Mouse (Mus musculus): Measurements from ENCODE around the gene Cog6. TPM values are rescaled to one million over a fixed set of nuclear protein-coding genes. Genes with fewer than 3 reads are reported as not detected.
A peak's percentile ranks its signal among the peaks of the same experiment; 100 is the strongest.
"Not testable (repeated sequence)": the region's sequence is repeated elsewhere in the genome, so short reads cannot be mapped to it uniquely, and the experiment has no call there.

Cog6 gene
- total and polyA plus RNA-seq, 3 experiments, result 15.6 to 25.8 (median 18.4) TPM

- no peaks in the 10 kb centered on the region for H3K79me2 ChIP-seq (replicated peaks; ENCODE audit: control insufficient read depth, extremely low read depth, insufficient read depth, poor library complexity, severe bottlenecking)
- in situ Hi-C loops (cut with MboI; ENCODE audit: low pct_ligation_motif_present, low pct_unique_long_range_greater_than_20kb, low sequenced_read_pairs), result no loop called here
- H3K9me3 ChIP-seq (replicated peaks; ENCODE audit: low read length), result no peaks in the 10 kb centered on the region
- dilution Hi-C loops (cut with MboI; ENCODE audit: extremely low pct_ligation_motif_present, extremely low pct_unique_long_range_greater_than_20kb, low sequenced_read_pairs), result no loop called here
- no peaks in the 10 kb centered on the region for H3K4me1 ChIP-seq (ENCODE audit: control insufficient read depth in 1 of 2, insufficient read depth in 2 of 2)
- no peak overlapping the region for H3K4me2 ChIP-seq (ENCODE audit: insufficient read depth, low read depth, poor library complexity, severe bottlenecking)
- peaks cover 53 to 77% of the 10 kb centered on the region in 2 experiments for H3K36me3 ChIP-seq (replicated peaks in 1 of 2; ENCODE audit: control insufficient read depth in 1 of 2, insufficient read depth in 1 of 2, low read length in 1 of 2)
- DNase-seq (ENCODE audit: extremely low read depth), result no peak
- no peak overlapping the region for H3K9ac ChIP-seq (ENCODE audit: insufficient read depth, low read depth)
- H3K4me3 ChIP-seq (replicated peaks in 1 of 3; ENCODE audit: low read depth in 2 of 3, low read length in 2 of 3, poor library complexity in 1 of 3), result no peak overlapping the region
- TF ChIP-seq NRF1 (IDR thresholded peaks at IDR 0.05; ENCODE audit: low read depth, low read length) (no peak), RCOR1 (conservative IDR thresholded peaks at IDR 0.05; ENCODE audit: low read depth, low read length) (no peak), BHLHE40 (IDR thresholded peaks at IDR 0.05; ENCODE audit: low read depth, low read length) (no peak), HCFC1 (IDR thresholded peaks at IDR 0.05; ENCODE audit: low read depth, low read length) (no peak), USF2 (conservative IDR thresholded peaks at IDR 0.05; ENCODE audit: low read depth, low read length) (no peak), SIN3A (IDR thresholded peaks at IDR 0.05; ENCODE audit: low read length) (no peak), ETS1 (conservative IDR thresholded peaks at IDR 0.05; ENCODE audit: low read depth, low read length) (no peak), CHD2 (IDR thresholded peaks at IDR 0.05; ENCODE audit: low read length) (no peak), POLR2A (IDR thresholded peaks at IDR 0.05; ENCODE audit: low read depth, low read length) (no peak), MYC (IDR thresholded peaks at IDR 0.05; ENCODE audit: low read depth, low read length) (no peak), TCF12 (IDR thresholded peaks at IDR 0.05; ENCODE audit: low read depth, low read length) (no peak), UBTF (IDR thresholded peaks at IDR 0.05; ENCODE audit: low read depth, low read length) (no peak), USF1 (IDR thresholded peaks at IDR 0.05; ENCODE audit: low read depth, low read length) (no peak)
- H3K27ac ChIP-seq (ENCODE audit: insufficient read depth, low read depth), result no peak overlapping the region
- no peaks in the 10 kb centered on the region for H3K27me3 ChIP-seq (replicated peaks)
These were observed 23.7 kb downstream of the Cog6 start for GRCm38 (mm10) chr3:52993296-52993695.

GRCm38 (mm10) chr3:52990041-52990737 lies 26.8 kb downstream of the Cog6 start:
- in situ Hi-C loops (cut with MboI; ENCODE audit: low pct_ligation_motif_present, low pct_unique_long_range_greater_than_20kb, low sequenced_read_pairs) (no loop called here), dilution Hi-C loops (cut with MboI; ENCODE audit: extremely low pct_ligation_motif_present, extremely low pct_unique_long_range_greater_than_20kb, low sequenced_read_pairs) (no loop called here)
- Histone ChIP-seq H3K9me3 (replicated peaks; ENCODE audit: low read length) (no peaks in the 10 kb centered on the region), H3K36me3 (replicated peaks in 1 of 2; ENCODE audit: control insufficient read depth in 1 of 2, insufficient read depth in 1 of 2, low read length in 1 of 2) (peaks cover 54 to 72% of the 10 kb centered on the region in 2 experiments), H3K9ac (ENCODE audit: insufficient read depth, low read depth) (no peak overlapping the region), H3K4me3 (replicated peaks in 1 of 3; ENCODE audit: low read depth in 2 of 3, low read length in 2 of 3, poor library complexity in 1 of 3) (no peak overlapping the region), H3K79me2 (replicated peaks; ENCODE audit: control insufficient read depth, extremely low read depth, insufficient read depth, poor library complexity, severe bottlenecking) (no peaks in the 10 kb centered on the region), H3K27me3 (replicated peaks) (no peaks in the 10 kb centered on the region), H3K27ac (ENCODE audit: insufficient read depth, low read depth) (no peak overlapping the region), H3K4me2 (ENCODE audit: insufficient read depth, low read depth, poor library complexity, severe bottlenecking) (no peak overlapping the region), H3K4me1 (ENCODE audit: control insufficient read depth in 1 of 2, insufficient read depth in 2 of 2) (peaks cover 0 to 4% of the 10 kb centered on the region in 2 experiments; a peak in 1 of 4 replicates)
- no peak for DNase-seq (ENCODE audit: extremely low read depth)
- TF ChIP-seq MAX (IDR thresholded peaks at IDR 0.05; ENCODE audit: low read length) (no peak), CHD1 (IDR thresholded peaks at IDR 0.05; ENCODE audit: low read depth, low read length) (no peak), UBTF (IDR thresholded peaks at IDR 0.05; ENCODE audit: low read depth, low read length) (no peak), E2F4 (IDR thresholded peaks at IDR 0.05; ENCODE audit: insufficient replicate concordance, low read depth, low read length) (no peak), ZNF384 (IDR thresholded peaks at IDR 0.05; ENCODE audit: low read depth, low read length) (no peak), NELFE (IDR thresholded peaks at IDR 0.05; ENCODE audit: low read depth, low read length) (no peak), SMC3 (IDR thresholded peaks at IDR 0.05; ENCODE audit: low read depth, low read length) (no peak)

DNA sequence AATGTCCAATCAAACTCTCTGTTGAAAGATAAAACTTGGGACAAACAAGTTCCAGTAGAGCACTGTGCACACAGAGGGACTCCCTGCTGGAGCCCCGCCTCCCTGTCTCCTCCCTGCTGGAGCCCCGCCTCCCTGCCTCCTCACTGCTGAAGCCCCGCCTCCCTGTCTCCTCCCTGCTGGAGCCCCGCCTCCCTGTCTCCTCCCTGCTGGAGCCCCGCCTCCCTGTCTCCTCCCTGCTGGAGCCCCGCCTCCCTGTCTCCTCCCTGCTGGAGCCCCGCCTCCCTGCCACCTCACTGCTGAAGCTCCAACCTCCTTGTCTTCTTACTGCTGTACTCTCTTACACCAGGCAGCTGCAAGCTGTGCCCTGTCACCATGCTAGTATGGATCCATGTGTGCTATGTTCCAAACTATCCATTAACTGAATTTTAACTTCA lies 31.5 kb downstream of the Cog6 start:
- H3K27ac ChIP-seq (ENCODE audit: insufficient read depth, low read depth); H3K79me2 ChIP-seq (replicated peaks; ENCODE audit: control insufficient read depth, extremely low read depth, insufficient read depth, poor library complexity, severe bottlenecking); dilution Hi-C loops (cut with MboI; ENCODE audit: extremely low pct_ligation_motif_present, extremely low pct_unique_long_range_greater_than_20kb, low sequenced_read_pairs); H3K4me1 ChIP-seq (ENCODE audit: control insufficient read depth in 1 of 2, insufficient read depth in 2 of 2); H3K27me3 ChIP-seq (replicated peaks); H3K9ac ChIP-seq (ENCODE audit: insufficient read depth, low read depth); H3K9me3 ChIP-seq (replicated peaks; ENCODE audit: low read length); H3K4me2 ChIP-seq (ENCODE audit: insufficient read depth, low read depth, poor library complexity, severe bottlenecking); H3K4me3 ChIP-seq (replicated peaks in 1 of 3; ENCODE audit: low read depth in 2 of 3, low read length in 2 of 3, poor library complexity in 1 of 3); in situ Hi-C loops (cut with MboI; ENCODE audit: low pct_ligation_motif_present, low pct_unique_long_range_greater_than_20kb, low sequenced_read_pairs): not testable (repeated sequence)
- peak; percentile 63 for DNase-seq (ENCODE audit: extremely low read depth)
- peaks cover 41 to 63% of the 10 kb centered on the region in 2 experiments for H3K36me3 ChIP-seq (replicated peaks in 1 of 2; ENCODE audit: control insufficient read depth in 1 of 2, insufficient read depth in 1 of 2, low read length in 1 of 2)

Data from CH12.LX (cell line).